Mouse (Mus musculus) urinary bladder, postnatal 4 days (tissue): ENCODE data around the gene Smad3.
A peak's percentile ranks its signal among the peaks of the same experiment; 100 is the strongest.

ENCODE experiments used
- DNase-seq, 2 experiments: peaks; one replicate each; pipeline ENCODE4 v3.0.0; 2021 to 2022; ENCODE audit warnings: low spot score in 2 of 2

Smad3 gene

DNA sequence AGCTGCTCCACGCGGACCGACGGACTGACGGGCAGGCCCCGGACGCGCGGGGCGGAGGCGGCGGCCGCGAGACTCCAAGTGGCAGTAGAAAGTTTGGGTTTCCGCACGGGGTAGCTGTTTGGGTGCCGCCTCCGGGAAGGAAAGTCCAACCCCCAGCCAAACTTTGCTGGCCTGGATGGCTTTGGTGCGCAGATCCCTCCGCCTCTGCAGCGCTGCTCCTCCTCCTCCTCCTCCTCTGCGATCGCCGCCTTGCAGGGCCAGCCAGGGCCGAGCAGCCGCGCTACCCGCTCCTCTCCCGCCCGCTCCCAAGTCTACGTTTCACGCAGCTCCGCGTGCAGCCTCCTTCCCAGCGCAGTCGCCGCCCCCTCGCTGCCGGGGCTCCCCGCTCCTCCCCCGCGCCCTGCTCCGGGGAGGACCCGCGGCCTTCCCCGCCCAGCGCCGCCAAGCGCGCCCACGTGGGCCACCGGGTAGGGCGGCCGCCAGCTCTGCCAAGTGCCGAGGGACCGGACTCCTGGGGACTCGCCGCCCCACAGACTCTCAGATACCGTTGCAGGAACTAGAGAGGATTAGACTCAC, at the start of gene Smad3:
Smad3 (minus strand) TSS at position 130 of the 576 bp plus-strand sequence.
- peak; percentile 96 to 97 for DNase-seq

DNA sequence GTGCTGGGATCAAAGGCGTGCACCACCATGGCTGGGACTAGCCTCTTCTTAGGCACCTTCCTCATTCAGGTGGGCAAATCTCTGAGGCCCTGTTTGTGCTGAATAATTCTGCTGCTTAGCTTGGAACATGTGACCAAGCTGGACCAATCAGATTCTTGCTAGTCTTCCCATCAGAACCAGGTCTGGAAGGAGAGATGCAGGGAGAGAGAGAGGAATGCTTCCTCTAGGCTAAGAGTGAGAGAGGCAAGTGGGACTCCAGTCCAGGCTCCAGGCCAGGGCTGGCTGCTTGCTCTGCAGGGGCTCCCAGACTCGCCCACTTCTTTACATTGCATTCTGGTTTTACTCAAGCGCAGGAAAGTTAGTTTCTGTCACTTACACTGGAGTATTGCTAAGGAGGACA, 47.1 kb upstream of the Smad3 start:
- no peak for DNase-seq

DNA sequence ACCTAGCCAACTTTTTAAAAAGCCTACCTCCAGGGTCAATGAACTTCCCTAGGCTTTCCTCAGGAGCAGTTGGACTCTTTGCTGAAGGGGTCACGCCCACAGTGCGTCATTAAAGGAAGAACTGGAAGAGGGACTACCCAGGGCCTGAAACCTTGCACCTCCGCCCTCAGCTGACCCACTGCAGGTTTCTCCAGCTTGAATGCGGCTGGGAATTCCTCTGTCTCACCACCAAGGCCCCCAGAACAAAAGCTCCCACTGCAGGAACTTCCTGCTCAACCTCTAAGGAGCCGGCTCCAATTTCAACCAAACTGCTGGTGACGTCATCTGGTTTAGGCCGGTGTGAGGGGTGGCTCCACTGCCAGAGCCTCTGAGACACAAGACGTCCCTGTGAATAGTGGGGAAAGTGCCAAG, 45.4 kb upstream of the Smad3 start:
- no peak for DNase-seq

GRCm38 (mm10) chr9:63802504-63802903, 44.7 kb upstream of the Smad3 start:
- DNase-seq = no peak

- DNase-seq = no peak
Observed at GRCm38 (mm10) chr9:63802080-63802479, 44.3 kb upstream of the Smad3 start.

GRCm38 (mm10) chr9:63796429-63796828, 38.6 kb upstream of the Smad3 start:
- DNase-seq = no peak

GRCm38 (mm10) chr9:63793731-63794495, 36.1 kb upstream of the Smad3 start:
- DNase-seq = peak; percentile 70 to 72

GRCm38 (mm10) chr9:63791716-63792115, 33.9 kb upstream of the Smad3 start:
- DNase-seq = no peak

GRCm38 (mm10) chr9:63791275-63791674, 33.5 kb upstream of the Smad3 start:
- no peak for DNase-seq

- no peak for DNase-seq
Observed at GRCm38 (mm10) chr9:63790222-63790621, 32.4 kb upstream of the Smad3 start.

GRCm38 (mm10) chr9:63789386-63789785, 31.6 kb upstream of the Smad3 start:
- no peak for DNase-seq

- no peak for DNase-seq
Observed at GRCm38 (mm10) chr9:63787606-63788005, 29.8 kb upstream of the Smad3 start.

GRCm38 (mm10) chr9:63787086-63787485, 29.3 kb upstream of the Smad3 start:
- DNase-seq = no peak

DNA sequence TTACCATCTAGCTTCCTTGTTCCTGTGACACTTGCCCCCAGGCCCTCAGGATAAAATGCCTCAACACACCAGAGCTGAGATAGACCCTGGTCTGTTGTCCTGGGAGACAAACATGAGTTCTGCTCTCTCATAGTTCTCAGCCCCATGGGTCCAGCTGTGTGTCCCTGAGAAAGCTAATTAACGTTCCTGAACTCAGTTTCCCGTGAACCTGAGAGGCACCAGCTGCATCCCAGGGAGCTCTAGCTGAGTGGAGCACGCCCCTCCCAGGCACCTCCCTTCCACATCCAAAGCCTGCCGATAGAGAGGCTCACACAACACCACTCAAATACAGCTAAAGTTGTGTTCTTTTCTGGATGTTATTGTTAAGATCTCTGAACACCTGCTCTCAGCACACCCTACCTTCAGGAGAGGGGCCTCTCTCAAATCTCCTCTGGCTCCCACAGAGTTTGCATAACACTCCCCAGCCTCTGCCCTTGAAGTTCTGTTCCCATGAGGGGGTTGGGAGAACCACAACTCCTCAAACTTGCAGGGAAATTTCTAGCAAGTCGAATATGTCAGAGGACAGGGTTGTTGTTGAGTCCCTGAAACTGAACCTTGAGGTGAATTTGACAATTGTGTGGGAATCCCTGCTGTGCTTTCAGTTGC, 28.4 kb upstream of the Smad3 start:
- no peak for DNase-seq

- DNase-seq = no peak
Observed at GRCm38 (mm10) chr9:63785492-63785891, 27.7 kb upstream of the Smad3 start.

DNA sequence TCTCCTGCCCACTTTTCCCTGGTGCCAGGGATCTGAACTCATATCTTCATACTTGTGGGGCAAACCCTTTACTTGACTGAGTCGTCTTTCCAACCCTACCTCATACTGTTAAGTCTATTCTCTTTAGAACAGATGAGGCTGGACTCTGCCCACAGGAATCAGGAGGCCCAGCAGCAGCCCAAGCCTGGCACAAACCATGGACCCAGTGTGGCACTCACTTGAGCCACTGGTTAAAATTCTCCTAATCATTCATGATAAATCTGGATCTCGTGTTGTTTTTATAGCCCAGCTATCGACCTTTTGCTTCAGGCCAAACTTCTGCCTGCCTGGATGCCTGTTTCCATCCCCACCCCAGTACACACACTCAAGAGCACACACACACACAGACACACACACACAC, 26.8 kb upstream of the Smad3 start:
- DNase-seq = no peak

- DNase-seq = no peak
Observed at GRCm38 (mm10) chr9:63782744-63783143, 24.9 kb upstream of the Smad3 start.

GRCm38 (mm10) chr9:63781714-63782464, 24.1 kb upstream of the Smad3 start:
- no peak for DNase-seq

DNA sequence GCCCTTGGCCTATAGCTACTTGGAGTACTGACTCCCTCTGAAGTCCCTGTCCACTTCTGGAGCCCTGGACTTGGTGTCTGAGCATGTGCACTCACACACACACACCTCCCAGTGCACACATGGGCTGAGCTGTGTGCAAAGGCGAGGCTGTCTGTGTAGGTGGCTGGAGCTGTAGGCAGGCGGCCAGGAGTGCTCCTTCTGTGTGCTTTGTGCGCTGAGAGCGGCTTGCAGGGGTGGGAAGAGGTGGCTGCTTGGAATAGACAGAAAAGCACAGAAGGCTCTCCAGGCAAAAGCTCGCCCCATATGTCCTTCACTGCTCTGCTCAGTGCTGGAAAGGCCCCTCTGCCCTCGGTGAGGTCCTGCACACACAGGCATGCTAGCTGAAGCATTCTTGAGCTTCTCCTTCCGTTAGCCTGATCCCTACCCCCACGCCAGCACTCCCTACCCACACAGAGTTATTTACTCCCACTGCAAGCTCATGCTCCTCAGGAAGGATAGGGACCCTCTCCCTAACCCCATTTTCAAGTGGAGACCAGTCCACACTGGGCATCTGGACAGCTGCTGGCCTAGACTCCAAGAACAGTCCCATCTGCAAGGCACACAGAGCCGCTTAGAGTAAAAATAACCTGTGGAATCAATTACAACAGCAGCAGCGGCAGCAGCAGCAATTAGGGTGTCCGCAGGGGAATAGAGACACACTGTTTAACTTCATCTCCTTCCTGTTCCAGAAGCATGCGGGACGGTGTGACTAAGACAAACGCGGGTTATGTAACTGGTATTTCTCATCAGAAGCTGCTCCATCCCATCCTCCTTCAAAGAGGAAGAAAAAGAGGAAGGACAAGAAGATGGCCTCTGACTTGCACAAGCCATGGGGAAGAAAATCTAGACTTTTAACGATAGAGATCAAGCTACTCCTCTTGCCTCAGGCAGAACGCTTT, 22.4 kb upstream of the Smad3 start:
- no peak for DNase-seq

GRCm38 (mm10) chr9:63776735-63777134, 18.9 kb upstream of the Smad3 start:
- DNase-seq = no peak

GRCm38 (mm10) chr9:63774854-63775483, 17.2 kb upstream of the Smad3 start:
- DNase-seq = no peak
